Comparison of ENCODE assay signal across 8 mouse cellular contexts in the genomic region with DNA sequence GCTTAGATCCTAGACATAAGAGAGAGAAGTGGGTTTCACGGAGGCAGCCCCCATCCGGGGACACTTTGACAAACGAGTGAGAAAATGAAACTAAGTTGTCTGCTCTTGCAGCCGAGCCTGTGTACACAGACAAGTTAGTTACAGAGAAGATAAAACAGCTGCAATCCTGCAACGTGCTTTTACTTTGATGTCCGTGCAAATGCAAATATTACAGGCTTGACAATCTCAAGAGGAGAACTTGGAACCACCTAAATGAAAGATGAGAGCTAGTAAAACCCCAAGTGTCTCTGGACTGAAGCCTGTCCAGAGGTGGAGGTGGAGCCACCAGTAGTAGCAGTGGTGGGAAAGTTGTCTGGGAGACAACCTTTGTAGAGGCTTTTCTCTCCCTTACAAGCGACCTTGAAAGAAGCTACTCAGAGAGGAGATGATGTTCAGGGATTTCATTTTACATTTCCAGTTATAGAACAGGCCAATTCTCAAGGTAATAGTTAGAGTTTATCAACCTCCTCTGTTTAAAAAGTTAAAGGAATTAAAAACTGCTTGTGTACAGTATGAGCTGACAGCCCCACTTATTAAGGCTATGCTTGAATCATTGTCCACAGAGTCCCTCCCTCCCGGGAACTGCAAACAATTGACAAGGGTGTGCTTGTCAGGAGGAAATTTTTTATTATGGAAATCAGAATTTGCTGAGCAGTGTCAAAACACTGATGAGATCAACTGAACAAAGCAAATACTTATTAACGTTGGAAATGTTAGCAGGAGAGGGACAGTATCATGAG.
DNase-seq lines count a peak whose midpoint lies in the region; ATAC-seq lines count a peak whose summit lies in the region.

No protein-coding gene starts in this region.

- peak overlapping the region; percentile 5; the same call in 1 of the 2 replicates for H3K9ac ChIP-seq in kidney, embryonic 16.5 days (replicated peaks; ENCODE audit: low read length)
- peak overlapping the region; percentile 68 for H3K9ac ChIP-seq in liver, embryonic 13.5 days

- H3K27ac ChIP-seq in kidney, embryonic 16.5 days (ENCODE audit: low read length), result no peak overlapping the region
- H3K27ac ChIP-seq in liver, embryonic 13.5 days, result peak overlapping the region; percentile 95

- H3K36me3 ChIP-seq in kidney, embryonic 16.5 days (ENCODE audit: insufficient read depth, low read length), result no peaks in the 10 kb centered on the region
- H3K36me3 ChIP-seq in liver, embryonic 13.5 days, result no peaks in the 10 kb centered on the region

- H3K4me2 ChIP-seq in kidney, embryonic 16.5 days (replicated peaks; ENCODE audit: low read depth, low read length), result peak overlapping the region; percentile 32
- peak overlapping the region; percentile 66 for H3K4me2 ChIP-seq in liver, embryonic 13.5 days

- H3K9me3 ChIP-seq in kidney, embryonic 16.5 days (ENCODE audit: low read length), result no peaks in the 10 kb centered on the region
- H3K9me3 ChIP-seq in liver, embryonic 13.5 days (replicated peaks), result no peaks in the 10 kb centered on the region

- no peaks in the 10 kb centered on the region for H3K4me1 ChIP-seq in kidney, embryonic 16.5 days (ENCODE audit: insufficient read depth, low read length)
- H3K4me1 ChIP-seq in liver, embryonic 13.5 days (replicated peaks), result peaks cover 44% of the 10 kb centered on the region

- peak overlapping the region; percentile 22 for H3K4me3 ChIP-seq in kidney, embryonic 16.5 days (ENCODE audit: low read length)
- H3K4me3 ChIP-seq in liver, embryonic 13.5 days (replicated peaks), result peak overlapping the region; percentile 43

- WGBS in kidney, embryonic 16.5 days, result 32% methylated on average over 9 of the region's 9 CpGs
- 20% methylated on average over 9 of the region's 9 CpGs for WGBS in liver, embryonic 13.5 days (ENCODE audit: insufficient replicate concordance)

- no peaks in the 10 kb centered on the region for H3K27me3 ChIP-seq in kidney, embryonic 16.5 days (ENCODE audit: insufficient read depth, low read length)
- H3K27me3 ChIP-seq in liver, embryonic 13.5 days, result no peaks in the 10 kb centered on the region

- DNase-seq in kidney, adult 8-10 months, result no peak
- peak; percentile 7 for DNase-seq in c-Kit-positive CD71-negative TER-119-negative erythroid progenitor cells, embryonic 14.5 days (ENCODE audit: low read depth)
- peak; percentile 45 for DNase-seq in liver, embryonic 13.5 days
- peak; percentile 73 for DNase-seq in thymus, postnatal 0 days (ENCODE audit: low spot score)
- no peak for DNase-seq in cerebellum, adult 9-11 months
- DNase-seq in gastrocnemius, adult 18-20 months (ENCODE audit: low spot score), result no peak
- DNase-seq in right cerebral cortex, postnatal 25 days, result no peak

- ATAC-seq in kidney, embryonic 16.5 days (ENCODE audit: low FRiP score, low TSS enrichment), result no peak
- peak; percentile 67 for ATAC-seq in liver, embryonic 13.5 days (ENCODE audit: low read depth)

Comparison
In these comparisons a context has a peak if more than half of its experiments do, and no peak if none do; other contexts are left out.
1. DNase-seq: peak in c-Kit-positive CD71-negative TER-119-negative erythroid progenitor cells, embryonic 14.5 days (single experiment), liver, embryonic 13.5 days (single experiment) and thymus, postnatal 0 days (single experiment); none in kidney, adult 8-10 months (0 of 2), cerebellum, adult 9-11 months (single experiment), gastrocnemius, adult 18-20 months (single experiment) and right cerebral cortex, postnatal 25 days (single experiment).